Mouse (Mus musculus) left cerebral cortex, adult 11 months (tissue): ENCODE measurements around the gene Cdc42bpg.

Experiments
- DNase-seq: peaks from one replicate; pipeline ENCODE4 v3.0.0; 2022; ENCODE audit warnings: low spot score

Cdc42bpg gene

DNA sequence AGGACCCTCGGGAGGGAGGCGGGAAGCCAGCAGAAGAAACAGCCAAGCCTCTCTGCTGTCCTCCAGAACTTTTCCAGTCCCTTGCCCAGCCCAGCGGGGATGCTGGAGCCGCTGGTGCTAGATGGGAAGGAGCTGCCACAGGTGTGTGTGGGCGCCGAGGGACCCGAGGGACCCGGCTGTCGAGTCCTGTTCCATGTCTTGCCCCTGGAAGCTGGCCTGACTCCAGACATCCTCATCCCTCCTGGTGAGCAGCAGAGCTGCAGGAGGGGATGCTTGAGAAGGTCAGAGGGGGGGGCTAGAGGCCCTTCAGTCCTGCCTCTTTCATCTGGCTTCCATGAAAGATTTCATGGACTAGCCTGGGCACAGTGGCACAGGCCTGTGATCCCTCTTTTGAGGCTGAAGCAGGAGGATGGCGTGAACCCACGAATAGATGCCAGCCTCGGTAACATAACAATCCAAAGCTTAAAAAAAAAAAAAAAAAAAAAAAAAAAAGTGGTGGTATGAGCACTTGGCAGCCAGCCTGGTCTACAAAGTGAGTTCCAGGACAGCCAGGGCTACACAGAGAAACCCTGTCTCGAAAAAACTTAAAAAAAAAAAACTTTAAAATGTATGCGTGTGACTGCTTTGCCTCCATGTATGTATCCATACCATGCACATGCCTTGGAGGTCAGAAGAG is 45.3 kb downstream of the Cdc42bpg start:
- no peak for DNase-seq

- DNase-seq: no peak
Observed at GRCm38 (mm10) chr19:6352107-6352505, 45.9 kb downstream of the Cdc42bpg start.

DNA sequence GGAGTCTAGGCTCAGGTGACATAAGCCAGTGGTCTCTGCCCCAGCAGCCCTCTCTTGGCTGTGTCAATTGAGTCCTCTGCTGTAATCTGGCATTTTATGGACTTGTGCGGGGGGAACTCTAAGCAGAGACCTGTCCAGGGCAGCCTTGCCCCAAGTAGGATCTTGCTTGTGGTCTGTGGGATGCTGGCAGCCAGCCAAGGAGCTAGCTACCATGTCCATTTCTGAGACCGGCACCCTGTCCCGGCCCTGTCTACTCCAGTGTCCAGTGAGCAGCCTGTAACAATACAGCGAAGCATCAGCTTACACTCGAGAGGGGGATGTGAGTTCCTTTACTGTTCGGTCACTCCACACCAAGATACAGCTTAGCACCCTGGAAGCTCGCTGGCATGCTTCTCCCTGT is 47.8 kb downstream of the Cdc42bpg start:
- DNase-seq: no peak

- no peak for DNase-seq
Observed at GRCm38 (mm10) chr19:6361291-6361690, 55.0 kb downstream of the Cdc42bpg start.

GRCm38 (mm10) chr19:6363091-6363410 is 56.8 kb downstream of the Cdc42bpg start:
- DNase-seq: no peak

- peak; percentile 99 for DNase-seq
Observed at GRCm38 (mm10) chr19:6363411-6364240, 57.4 kb downstream of the Cdc42bpg start, which contains the start of gene Sf1. Gene Sf1 (plus strand): TSS chr19:6363690.

GRCm38 (mm10) chr19:6364317-6364725 is 58.1 kb downstream of the Cdc42bpg start:
- DNase-seq: peak; percentile 82

GRCm38 (mm10) chr19:6364842-6365241 is 58.6 kb downstream of the Cdc42bpg start:
- no peak for DNase-seq

DNA sequence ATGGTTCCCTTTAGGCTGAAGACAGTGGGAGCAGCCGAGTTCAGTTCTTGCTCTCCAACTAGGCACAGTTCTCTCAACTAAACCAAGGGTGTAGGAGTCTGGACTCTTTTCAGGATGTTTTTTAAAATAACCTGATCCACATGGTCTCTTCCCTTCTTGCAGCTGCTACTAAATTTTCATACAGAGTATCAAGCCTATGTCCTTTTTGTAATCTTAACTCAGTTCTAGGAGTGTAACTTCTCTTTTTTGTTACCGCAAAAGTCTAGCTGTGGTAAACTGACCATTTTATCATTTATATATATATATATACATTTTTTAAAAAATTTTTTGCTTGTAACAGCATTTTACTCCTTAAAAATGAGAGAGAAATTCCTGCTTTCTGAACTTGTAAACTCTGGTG is 63.9 kb downstream of the Cdc42bpg start:
- DNase-seq: no peak

GRCm38 (mm10) chr19:6372433-6372832 is 66.2 kb downstream of the Cdc42bpg start:
- DNase-seq: no peak

DNA sequence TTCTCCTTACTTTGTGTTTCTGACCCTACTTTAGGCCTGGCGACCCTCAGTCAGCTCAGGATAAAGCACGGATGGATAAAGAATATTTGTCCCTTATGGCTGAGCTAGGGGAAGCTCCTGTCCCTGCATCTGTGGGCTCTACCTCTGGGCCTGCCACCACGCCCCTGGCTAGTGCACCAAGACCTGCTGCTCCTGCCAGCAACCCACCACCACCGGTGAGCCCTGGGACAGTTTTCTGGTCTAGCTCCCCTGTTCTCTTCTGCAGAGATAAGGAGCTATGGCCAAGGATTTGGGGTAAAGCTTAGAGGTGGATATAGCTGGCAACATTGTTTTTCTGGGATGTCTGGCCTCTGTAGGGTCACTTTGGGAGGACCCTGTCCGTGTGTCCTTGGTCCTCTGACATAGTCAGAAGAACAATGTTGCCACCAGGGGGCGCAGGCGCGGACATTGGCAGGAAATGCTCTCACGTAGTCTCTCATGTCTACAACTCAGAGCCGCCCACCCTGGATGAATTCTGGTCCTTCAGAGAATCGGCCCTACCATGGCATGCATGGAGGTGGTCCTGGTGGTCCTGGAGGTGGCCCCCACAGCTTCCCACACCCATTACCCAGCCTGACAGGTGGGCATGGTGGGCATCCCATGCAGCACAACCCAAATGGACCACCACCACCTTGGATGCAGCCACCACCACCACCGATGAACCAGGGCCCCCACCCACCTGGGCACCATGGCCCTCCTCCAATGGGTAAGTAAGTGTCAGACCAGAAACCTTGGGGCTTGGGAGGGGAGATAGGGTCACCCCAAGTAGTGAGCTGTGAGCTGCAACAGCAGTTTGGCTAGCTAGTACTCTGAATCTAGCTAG is 67.5 kb downstream of the Cdc42bpg start:
- peak; percentile 50 for DNase-seq

- no peak for DNase-seq
Observed at GRCm38 (mm10) chr19:6374571-6374970, 68.3 kb downstream of the Cdc42bpg start.
